Mouse (Mus musculus): ENCODE results near the gene H3f3a. TPM values are rescaled to one million over a fixed set of nuclear protein-coding genes. Genes with fewer than 3 reads are reported as not detected.

The H3f3a gene
- polyA plus RNA-seq, 1 experiment = 348 TPM

- WGBS = 41% methylated on average over 7 of the region's 7 CpGs
- H3K27me3 ChIP-seq (replicated peaks; ENCODE audit: control insufficient read depth, insufficient read depth, low read length) = no peaks in the 10 kb centered on the region
- TF ChIP-seq CTCF (conservative IDR thresholded peaks at IDR 0.05; ENCODE audit: insufficient read depth, insufficient read length, low read depth, low read length) (no peak), POLR2A (IDR thresholded peaks at IDR 0.05; ENCODE audit: low read depth, low read length) (no peak)
- DNase-seq = peak; percentile 46
- no peak overlapping the region for H3K27ac ChIP-seq (ENCODE audit: insufficient read depth, low read depth, low read length)
- H3K36me3 ChIP-seq (ENCODE audit: control insufficient read depth, insufficient read depth, low read length) = peaks cover 13% of the 10 kb centered on the region
- no peak overlapping the region for H3K4me3 ChIP-seq (ENCODE audit: insufficient read depth, low read depth, low read length)
- H3K4me1 ChIP-seq (ENCODE audit: control insufficient read depth, insufficient read depth, low read length) = peaks cover 3% of the 10 kb centered on the region; the same call in 1 of the 2 replicates
Measured at GRCm38 (mm10) chr1:180810976-180811375, 2.8 kb downstream of the H3f3a start.

GRCm38 (mm10) chr1:180808831-180809230 lies 4.9 kb downstream of the H3f3a start:
- Histone ChIP-seq H3K27ac (ENCODE audit: insufficient read depth, low read depth, low read length) (no peak overlapping the region), H3K27me3 (replicated peaks; ENCODE audit: control insufficient read depth, insufficient read depth, low read length) (no peaks in the 10 kb centered on the region), H3K4me3 (ENCODE audit: insufficient read depth, low read depth, low read length) (no peak overlapping the region), H3K36me3 (ENCODE audit: control insufficient read depth, insufficient read depth, low read length) (peaks cover 17% of the 10 kb centered on the region), H3K4me1 (ENCODE audit: control insufficient read depth, insufficient read depth, low read length) (peaks cover 3% of the 10 kb centered on the region; the same call in 1 of the 2 replicates)
- TF ChIP-seq CTCF (conservative IDR thresholded peaks at IDR 0.05; ENCODE audit: insufficient read depth, insufficient read length, low read depth, low read length) (no peak), POLR2A (IDR thresholded peaks at IDR 0.05; ENCODE audit: low read depth, low read length) (no peak)
- no peak for DNase-seq
- WGBS = 57% methylated on average over 5 of the region's 5 CpGs

- H3K36me3 ChIP-seq (ENCODE audit: control insufficient read depth, insufficient read depth, low read length) = peaks cover 14% of the 10 kb centered on the region
- 83% methylated on average over 6 of the region's 6 CpGs for WGBS
Measured at GRCm38 (mm10) chr1:180803881-180804280, 9.9 kb downstream of the H3f3a start.

GRCm38 (mm10) chr1:180801466-180801994 lies 12.2 kb downstream of the H3f3a start:
- Histone ChIP-seq H3K4me3 (ENCODE audit: insufficient read depth, low read depth, low read length) (no peak overlapping the region), H3K27ac (ENCODE audit: insufficient read depth, low read depth, low read length) (no peak overlapping the region), H3K4me1 (ENCODE audit: control insufficient read depth, insufficient read depth, low read length) (no peaks in the 10 kb centered on the region), H3K27me3 (replicated peaks; ENCODE audit: control insufficient read depth, insufficient read depth, low read length) (no peaks in the 10 kb centered on the region), H3K36me3 (ENCODE audit: control insufficient read depth, insufficient read depth, low read length) (peaks cover 7% of the 10 kb centered on the region)
- no peak for TF ChIP-seq POLR2A (IDR thresholded peaks at IDR 0.05; ENCODE audit: low read depth, low read length)
- TF ChIP-seq CTCF (conservative IDR thresholded peaks at IDR 0.05; ENCODE audit: insufficient read depth, insufficient read length, low read depth, low read length) = no peak
- no peak for DNase-seq
- WGBS = 75% methylated on average over 3 of the region's 3 CpGs

More at GRCm38 (mm10) chr1:180803881-180804280, 9.9 kb downstream of the H3f3a start:
- no peak for DNase-seq
- Histone ChIP-seq H3K4me3 (ENCODE audit: insufficient read depth, low read depth, low read length) (no peak overlapping the region), H3K4me1 (ENCODE audit: control insufficient read depth, insufficient read depth, low read length) (no peaks in the 10 kb centered on the region), H3K27ac (ENCODE audit: insufficient read depth, low read depth, low read length) (no peak overlapping the region), H3K27me3 (replicated peaks; ENCODE audit: control insufficient read depth, insufficient read depth, low read length) (no peaks in the 10 kb centered on the region)
- TF ChIP-seq POLR2A (IDR thresholded peaks at IDR 0.05; ENCODE audit: low read depth, low read length) = no peak
- no peak for TF ChIP-seq CTCF (conservative IDR thresholded peaks at IDR 0.05; ENCODE audit: insufficient read depth, insufficient read length, low read depth, low read length)

GRCm38 (mm10) chr1:180800814-180801213 lies 12.9 kb downstream of the H3f3a start:
- Histone ChIP-seq H3K27me3 (replicated peaks; ENCODE audit: control insufficient read depth, insufficient read depth, low read length) (no peaks in the 10 kb centered on the region), H3K27ac (ENCODE audit: insufficient read depth, low read depth, low read length) (no peak overlapping the region), H3K36me3 (ENCODE audit: control insufficient read depth, insufficient read depth, low read length) (peaks cover 7% of the 10 kb centered on the region), H3K4me1 (ENCODE audit: control insufficient read depth, insufficient read depth, low read length) (no peaks in the 10 kb centered on the region), H3K4me3 (ENCODE audit: insufficient read depth, low read depth, low read length) (no peak overlapping the region)
- TF ChIP-seq POLR2A (IDR thresholded peaks at IDR 0.05; ENCODE audit: low read depth, low read length) (no peak), CTCF (conservative IDR thresholded peaks at IDR 0.05; ENCODE audit: insufficient read depth, insufficient read length, low read depth, low read length) (no peak)
- WGBS = 55% methylated on average over 2 of the region's 2 CpGs
- no peak for DNase-seq

- Histone ChIP-seq H3K4me1 (ENCODE audit: control insufficient read depth, insufficient read depth, low read length) (no peaks in the 10 kb centered on the region), H3K4me3 (ENCODE audit: insufficient read depth, low read depth, low read length) (no peak overlapping the region), H3K36me3 (ENCODE audit: control insufficient read depth, insufficient read depth, low read length) (peaks cover 7% of the 10 kb centered on the region), H3K27me3 (replicated peaks; ENCODE audit: control insufficient read depth, insufficient read depth, low read length) (no peaks in the 10 kb centered on the region), H3K27ac (ENCODE audit: insufficient read depth, low read depth, low read length) (no peak overlapping the region)
- DNase-seq = no peak
- WGBS = 54% methylated on average over 5 of the region's 5 CpGs
- TF ChIP-seq POLR2A (IDR thresholded peaks at IDR 0.05; ENCODE audit: low read depth, low read length) = no peak
- no peak for TF ChIP-seq CTCF (conservative IDR thresholded peaks at IDR 0.05; ENCODE audit: insufficient read depth, insufficient read length, low read depth, low read length)
Measured at GRCm38 (mm10) chr1:180800022-180800421, 13.7 kb downstream of the H3f3a start.

DNA sequence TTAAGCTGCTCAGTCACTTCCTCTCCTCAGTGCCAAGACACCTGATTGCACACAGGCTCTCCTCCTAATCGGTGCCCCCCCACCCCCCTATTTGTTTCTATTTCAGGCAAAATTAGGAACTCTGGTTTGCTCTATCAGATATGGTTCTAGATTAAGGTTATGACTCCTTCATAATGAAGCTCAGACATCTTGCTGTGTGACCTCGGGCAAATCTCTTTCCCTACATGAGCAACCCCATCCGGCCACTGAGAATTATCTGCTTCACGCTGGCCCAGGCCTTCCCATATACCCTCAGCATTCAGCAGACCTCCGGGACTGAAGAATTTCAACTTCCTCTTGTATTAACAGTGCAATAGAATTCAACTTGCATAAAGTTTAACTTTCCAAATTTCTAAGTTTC lies 14.5 kb downstream of the H3f3a start:
- TF ChIP-seq POLR2A (IDR thresholded peaks at IDR 0.05; ENCODE audit: low read depth, low read length) (no peak), CTCF (conservative IDR thresholded peaks at IDR 0.05; ENCODE audit: insufficient read depth, insufficient read length, low read depth, low read length) (no peak)
- Histone ChIP-seq H3K27ac (ENCODE audit: insufficient read depth, low read depth, low read length) (no peak overlapping the region), H3K27me3 (replicated peaks; ENCODE audit: control insufficient read depth, insufficient read depth, low read length) (no peaks in the 10 kb centered on the region), H3K36me3 (ENCODE audit: control insufficient read depth, insufficient read depth, low read length) (peaks cover 4% of the 10 kb centered on the region), H3K4me3 (ENCODE audit: insufficient read depth, low read depth, low read length) (no peak overlapping the region), H3K4me1 (ENCODE audit: control insufficient read depth, insufficient read depth, low read length) (no peaks in the 10 kb centered on the region; the same call in 1 of the 2 replicates)
- 79% methylated on average over 5 of the region's 5 CpGs for WGBS
- no peak for DNase-seq

Measured in kidney, adult 2 months (tissue).